Mouse (Mus musculus): ENCODE measurements around the gene Dnali1.

DNA sequence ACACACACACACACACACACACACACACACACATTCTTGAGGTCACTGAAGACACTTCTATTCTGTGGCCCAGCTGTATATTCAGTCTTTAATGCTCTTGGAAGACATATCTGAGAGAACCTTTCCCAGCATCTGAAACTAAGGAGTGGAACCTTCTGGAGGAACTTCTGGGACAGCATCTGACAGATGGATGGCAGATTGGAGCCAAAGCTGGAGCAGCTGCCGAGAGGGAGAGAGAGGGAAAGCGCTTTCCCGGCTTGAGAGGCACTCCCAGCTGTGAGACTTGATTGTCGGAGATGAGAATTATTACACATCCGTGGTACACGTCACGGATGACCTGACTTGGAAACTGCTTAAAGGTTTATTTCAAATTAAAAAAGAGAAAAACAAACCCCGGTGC is 56.8 kb downstream of the Dnali1 start:
- TF ChIP-seq CTCF (conservative IDR thresholded peaks at IDR 0.05 in 1 of 2, IDR thresholded peaks at IDR 0.05 in 1 of 2; ENCODE audit: low read depth in 2 of 2, low read length in 2 of 2), result no peak
- no peak for TF ChIP-seq SMC3 (IDR thresholded peaks at IDR 0.05; ENCODE audit: low read depth, low read length)
- no peak for TF ChIP-seq RCOR1 (conservative IDR thresholded peaks at IDR 0.05; ENCODE audit: low read depth, low read length)
- TF ChIP-seq MXI1 (IDR thresholded peaks at IDR 0.05; ENCODE audit: low read depth, low read length), result no peak
- no peak for TF ChIP-seq POLR2A (IDR thresholded peaks at IDR 0.05; ENCODE audit: low read depth, low read length)
- TF ChIP-seq MAX (IDR thresholded peaks at IDR 0.05; ENCODE audit: low read length), result no peak
- TF ChIP-seq CHD2 (IDR thresholded peaks at IDR 0.05; ENCODE audit: low read length), result no peak
- TF ChIP-seq TBP (conservative IDR thresholded peaks at IDR 0.05; ENCODE audit: low read depth, low read length), result no peak

Data from CH12.LX (cell line).